Mouse (Mus musculus) MEL (cell line): ENCODE results near the gene Eci1. TPM values are rescaled to one million over a fixed set of nuclear protein-coding genes. Genes with fewer than 3 reads are reported as not detected.

Experiments used
- DNase-seq: peaks from one replicate; pipeline ENCODE4 v3.0.0; 2011; ENCODE audit warnings: low read depth, low spot score
- H3K27ac ChIP-seq: 2 replicates; pipeline ENCODE4 v1.5.1; 2012; ENCODE audit warnings: low read depth, mild to moderate bottlenecking, control low read depth, low read length, moderate library complexity; ENCODE audit not compliant: control insufficient read depth
- H3K27me3 ChIP-seq, 2 experiments: fragments of 150-350 bp in 1 of 2; sonication (generic) in 1 of 2; 2 replicates each; pipeline ENCODE4 v1.6.1; 2012; ENCODE audit warnings: low read length in 2 of 2, mild to moderate bottlenecking in 2 of 2, improper control_type of control experiment in 1 of 2, moderate library complexity in 1 of 2; ENCODE audit not compliant: insufficient read depth in 2 of 2, control insufficient read depth in 1 of 2
- H3K36me3 ChIP-seq, 2 experiments: 2 replicates each; pipeline ENCODE4 v1.6.1; 2012 to 2014; ENCODE audit warnings: low read length in 2 of 2, improper control_type of control experiment in 1 of 2, inconsistent platforms in 1 of 2, mild to moderate bottlenecking in 1 of 2; ENCODE audit not compliant: insufficient read depth in 2 of 2, control insufficient read depth in 1 of 2
- H3K4me1 ChIP-seq, 2 experiments: fragments of 150-350 bp in 1 of 2; sonication (generic) in 1 of 2; 2 replicates each; pipeline ENCODE4 v1.6.1; 2012; ENCODE audit warnings: low read length in 2 of 2, improper control_type of control experiment in 1 of 2, mild to moderate bottlenecking in 1 of 2; ENCODE audit not compliant: insufficient read depth in 2 of 2, control insufficient read depth in 1 of 2
- H3K4me3 ChIP-seq, 2 experiments: fragments of 150-350 bp in 1 of 2; sonication (generic) in 1 of 2; 2 replicates each; pipeline ENCODE4 v1.5.1; 2012; ENCODE audit warnings: low read depth in 2 of 2, low read length in 2 of 2, mild to moderate bottlenecking in 2 of 2, moderate library complexity in 2 of 2, control low read depth in 1 of 2, improper control_type of control experiment in 1 of 2; ENCODE audit not compliant: control insufficient read depth in 1 of 2, insufficient read depth in 1 of 2
- H3K79me2 ChIP-seq: 2 replicates; pipeline ENCODE4 v1.6.1; 2012; ENCODE audit warnings: mild to moderate bottlenecking, low read length, moderate library complexity; ENCODE audit not compliant: control insufficient read depth, poor library complexity, insufficient read depth
- H3K9ac ChIP-seq: 2 replicates; pipeline ENCODE4 v1.6.1; 2012; ENCODE audit warnings: low read depth, mild to moderate bottlenecking, control low read depth, low read length, moderate library complexity; ENCODE audit not compliant: control insufficient read depth, poor library complexity, severe bottlenecking
- H3K9me3 ChIP-seq: fragments of 150-350 bp; sonication (generic); replicated peaks from 2 replicates; pipeline ENCODE4 v1.6.1; 2012; ENCODE audit warnings: mild to moderate bottlenecking, low read length, improper control_type of control experiment, moderate library complexity; ENCODE audit not compliant: insufficient read depth
- CHD1 ChIP-seq: IDR thresholded peaks from 2 replicates; pipeline ENCODE4 v1.6.1; 2012; ENCODE audit warnings: low read depth, mild to moderate bottlenecking, inconsistent platforms, low read length, improper control_type of control experiment
- CHD2 ChIP-seq: IDR thresholded peaks from 2 replicates; pipeline ENCODE4 v1.6.1; 2011; ENCODE audit warnings: low read length, improper control_type of control experiment
- E2F4 ChIP-seq: IDR thresholded peaks from 2 replicates; pipeline ENCODE4 v1.6.1; 2011; ENCODE audit warnings: low read depth, low read length, improper control_type of control experiment, borderline replicate concordance
- EP300 ChIP-seq, 2 experiments: IDR thresholded peaks; 2 replicates each; pipeline ENCODE4 v1.6.1; 2011; ENCODE audit warnings: improper control_type of control experiment in 2 of 2, low read length in 2 of 2, low read depth in 1 of 2, mild to moderate bottlenecking in 1 of 2
- ETS1 ChIP-seq: IDR thresholded peaks from 2 replicates; pipeline ENCODE4 v1.6.1; 2012; ENCODE audit warnings: low read depth, mild to moderate bottlenecking, inconsistent platforms, low read length, improper control_type of control experiment, moderate library complexity
- GABPA ChIP-seq: IDR thresholded peaks from 2 replicates; pipeline ENCODE4 v1.6.1; 2012; ENCODE audit warnings: low read depth, mild to moderate bottlenecking, inconsistent platforms, low read length, improper control_type of control experiment, moderate library complexity
- JUND ChIP-seq: IDR thresholded peaks from 2 replicates; pipeline ENCODE4 v1.6.1; 2011; ENCODE audit warnings: low read depth, mild to moderate bottlenecking, improper control_type of control experiment, low read length
- KAT2A ChIP-seq: conservative IDR thresholded peaks from 2 replicates; pipeline ENCODE4 v1.6.1; 2012; ENCODE audit warnings: low read depth, low read length, improper control_type of control experiment, inconsistent platforms
- MAFK ChIP-seq: IDR thresholded peaks from 2 replicates; pipeline ENCODE4 v1.6.1; 2011; ENCODE audit warnings: low read depth, mild to moderate bottlenecking, low read length, improper control_type of control experiment, borderline replicate concordance
- MAX ChIP-seq: IDR thresholded peaks from 2 replicates; pipeline ENCODE4 v1.6.1; 2011; ENCODE audit warnings: low read length, improper control_type of control experiment
- MAZ ChIP-seq: IDR thresholded peaks from 2 replicates; pipeline ENCODE4 v1.6.1; 2012; ENCODE audit warnings: low read depth, mild to moderate bottlenecking, inconsistent platforms, low read length, improper control_type of control experiment
- MEF2A ChIP-seq: IDR thresholded peaks from 2 replicates; pipeline ENCODE4 v1.6.1; 2014; ENCODE audit warnings: low read depth, mild to moderate bottlenecking, inconsistent platforms, low read length, improper control_type of control experiment; ENCODE audit not compliant: poor library complexity, insufficient replicate concordance, severe bottlenecking; ENCODE audit errors: extremely low read depth
- MXI1 ChIP-seq: IDR thresholded peaks from 2 replicates; pipeline ENCODE4 v1.6.1; 2011; ENCODE audit warnings: mild to moderate bottlenecking, low read depth, low read length, improper control_type of control experiment
- MYB ChIP-seq: IDR thresholded peaks from 2 replicates; pipeline ENCODE4 v1.6.1; 2011; ENCODE audit warnings: mild to moderate bottlenecking, low read depth, low read length, improper control_type of control experiment
- MYC ChIP-seq: IDR thresholded peaks from 2 replicates; pipeline ENCODE4 v1.6.1; 2011; ENCODE audit warnings: low read depth, mild to moderate bottlenecking, low read length, improper control_type of control experiment, moderate library complexity
- NRF1 ChIP-seq: IDR thresholded peaks from 2 replicates; pipeline ENCODE4 v1.6.1; 2014; ENCODE audit warnings: low read depth, mild to moderate bottlenecking, inconsistent platforms, low read length, improper control_type of control experiment, moderate library complexity; ENCODE audit not compliant: poor library complexity, insufficient read depth, severe bottlenecking
- SMC3 ChIP-seq: IDR thresholded peaks from 2 replicates; pipeline ENCODE4 v1.6.1; 2011; ENCODE audit warnings: low read depth, low read length, improper control_type of control experiment
- TBP ChIP-seq: IDR thresholded peaks from 2 replicates; pipeline ENCODE4 v1.8.0; 2011; ENCODE audit warnings: low read depth, low read length, improper control_type of control experiment
- UBTF ChIP-seq: IDR thresholded peaks from 2 replicates; pipeline ENCODE4 v1.6.1; 2012; ENCODE audit warnings: low read depth, mild to moderate bottlenecking, inconsistent platforms, low read length, improper control_type of control experiment, moderate library complexity, borderline replicate concordance; ENCODE audit not compliant: insufficient read depth
- USF1 ChIP-seq: IDR thresholded peaks from 2 replicates; pipeline ENCODE4 v1.6.1; 2014; ENCODE audit warnings: low read depth, mild to moderate bottlenecking, inconsistent platforms, low read length, improper control_type of control experiment, moderate library complexity
- USF2 ChIP-seq, 2 experiments: IDR thresholded peaks; 2 replicates each; pipeline ENCODE4 v1.6.1; 2011 to 2012; ENCODE audit warnings: improper control_type of control experiment in 2 of 2, low read length in 2 of 2, borderline replicate concordance in 1 of 2, inconsistent platforms in 1 of 2, low read depth in 1 of 2, mild to moderate bottlenecking in 1 of 2; ENCODE audit not compliant: insufficient read depth in 1 of 2
- ZC3H11A ChIP-seq: IDR thresholded peaks from 2 replicates; pipeline ENCODE4 v1.6.1; 2012; ENCODE audit warnings: low read depth, mild to moderate bottlenecking, inconsistent platforms, low read length, improper control_type of control experiment
- ZKSCAN1 ChIP-seq: IDR thresholded peaks from 2 replicates; pipeline ENCODE4 v1.6.1; 2012; ENCODE audit warnings: low read depth, mild to moderate bottlenecking, inconsistent platforms, low read length, improper control_type of control experiment, moderate library complexity
- ZNF384 ChIP-seq: IDR thresholded peaks from 2 replicates; pipeline ENCODE4 v1.6.1; 2012; ENCODE audit warnings: low read depth, mild to moderate bottlenecking, inconsistent platforms, low read length, improper control_type of control experiment
- polyA plus RNA-seq, 2 experiments: library from polyadenylated mRNA; stranded (reverse) in 1 of 2; unstranded in 1 of 2; fragments of >175 nt in 1 of 2; fragments of >200 nt in 1 of 2; gene quantifications; 2 replicates each; pipeline versions ENCODE4 v1.2.1 to v1.2.4; 2012; ENCODE audit warnings: low replicate concordance in 2 of 2, low read depth in 1 of 2; ENCODE audit not compliant: insufficient read length in 2 of 2, insufficient read depth in 1 of 2, missing spikeins in 1 of 2
- total RNA-seq: library from RNA; depleted of rRNA; stranded (reverse); fragments of 300-350 nt; gene quantifications from 2 replicates; pipeline ENCODE4 v1.2.3, GENCODE M21; 2012

The Eci1 gene
- total and polyA plus RNA-seq, 3 experiments = 48.6 to 65.6 TPM; not detected in 1

- Histone ChIP-seq H3K27ac (no peak overlapping the region), H3K4me3 (no peak overlapping the region), H3K4me1 (peaks cover 6 to 8% of the 10 kb centered on the region in 2 experiments), H3K9me3 (no peaks in the 10 kb centered on the region), H3K9ac (no peak overlapping the region), H3K27me3 (no peaks in the 10 kb centered on the region), H3K36me3 (peaks cover 2 to 11% of the 10 kb centered on the region in 2 experiments), H3K79me2 (peaks cover 10% of the 10 kb centered on the region)
- TF ChIP-seq ZNF384 (no peak), CHD1 (no peak), JUND (no peak), E2F4 (no peak), ZC3H11A (no peak), MAFK (no peak), KAT2A (no peak), MAZ (no peak), MYC (no peak), USF2 (IDR thresholded peaks at IDR 0.05; ENCODE audit: borderline replicate concordance in 1 of 2, insufficient read depth in 1 of 2, low read depth in 1 of 2, low read length in 2 of 2) (no peak), SMC3 (no peak), CHD2 (no peak), ETS1 (no peak), USF1 (no peak), ZKSCAN1 (no peak), MAX (no peak), EP300 (IDR thresholded peaks at IDR 0.05; ENCODE audit: low read depth in 1 of 2, low read length in 2 of 2) (no peak), TBP (no peak), UBTF (no peak), MEF2A (no peak)
- no peak for DNase-seq
These were observed 23.1 kb downstream of the Eci1 start for GRCm38 (mm10) chr17:24449507-24449906.

- H3K27ac ChIP-seq = no peak overlapping the region
- H3K9ac ChIP-seq = no peak overlapping the region
- H3K4me3 ChIP-seq = no peak overlapping the region
- TF ChIP-seq MXI1 (no peak), MYC (no peak), NRF1 (no peak), GABPA (no peak), MYB (no peak)
- TF ChIP-seq, all 39 proteins: peak for 0
- Histone ChIP-seq H3K79me2 (peaks cover 16% of the 10 kb centered on the region), H3K27me3 (no peaks in the 10 kb centered on the region), H3K9me3 (no peaks in the 10 kb centered on the region), H3K4me1 (peaks cover 7 to 12% of the 10 kb centered on the region in 2 experiments), H3K36me3 (peaks cover 2 to 14% of the 10 kb centered on the region in 2 experiments)
- DNase-seq = no peak
These were observed 24.8 kb downstream of the Eci1 start for GRCm38 (mm10) chr17:24451220-24451619.
